Mouse (Mus musculus): Measurements from ENCODE around the gene Exoc6b. TPM values are rescaled to one million over a fixed set of nuclear protein-coding genes. Genes with fewer than 3 reads are reported as not detected.

The Exoc6b gene
- polyA plus RNA-seq, 1 experiment from 2014 or later = 52.7 TPM

GRCm38 (mm10) chr6:84963044-84963443, 106.3 kb downstream of the Exoc6b start:
- Histone ChIP-seq H3K9me3 (no peaks in the 10 kb centered on the region), H3K27me3 (no peaks in the 10 kb centered on the region), H3K4me3 (no peak overlapping the region), H3K9ac (replicated peaks) (no peak overlapping the region), H3K27ac (replicated peaks) (no peak overlapping the region), H3K4me1 (peaks cover 6% of the 10 kb centered on the region; the same call in 1 of the 2 replicates), H3K36me3 (no peaks in the 10 kb centered on the region), H3K4me2 (replicated peaks) (no peak overlapping the region)
- WGBS = 49% methylated on average over 1 of the region's 1 CpGs
- no peak for ATAC-seq (replicated peaks)

- Histone ChIP-seq H3K4me3 (no peak overlapping the region), H3K4me1 (peaks cover 6% of the 10 kb centered on the region; the same call in 1 of the 2 replicates), H3K4me2 (replicated peaks) (no peak overlapping the region), H3K9ac (replicated peaks) (no peak overlapping the region), H3K27me3 (no peaks in the 10 kb centered on the region), H3K27ac (replicated peaks) (no peak overlapping the region), H3K9me3 (no peaks in the 10 kb centered on the region), H3K36me3 (no peaks in the 10 kb centered on the region)
- no peak for ATAC-seq (replicated peaks)
- 91% methylated on average over 3 of the region's 3 CpGs for WGBS
Observed at GRCm38 (mm10) chr6:84961763-84962162, 107.5 kb downstream of the Exoc6b start.

GRCm38 (mm10) chr6:84959520-84959919, 109.8 kb downstream of the Exoc6b start:
- Histone ChIP-seq H3K27me3 (no peaks in the 10 kb centered on the region), H3K27ac (replicated peaks) (no peak overlapping the region), H3K4me2 (replicated peaks) (no peak overlapping the region), H3K36me3 (no peaks in the 10 kb centered on the region), H3K4me3 (no peak overlapping the region), H3K9me3 (no peaks in the 10 kb centered on the region), H3K9ac (replicated peaks) (no peak overlapping the region), H3K4me1 (peaks cover 6% of the 10 kb centered on the region; the same call in 1 of the 2 replicates)
- no peak for ATAC-seq (replicated peaks)
- 80% methylated on average over 2 of the region's 2 CpGs for WGBS

- no peaks in the 10 kb centered on the region for H3K36me3 ChIP-seq
- peaks cover 4% of the 10 kb centered on the region for H3K4me1 ChIP-seq
- H3K9ac ChIP-seq (replicated peaks) = no peak overlapping the region
- ATAC-seq (replicated peaks) = no peak
- WGBS = 82% methylated on average over 1 of the region's 1 CpGs
- no peak overlapping the region for H3K4me2 ChIP-seq (replicated peaks)
- H3K9me3 ChIP-seq = no peaks in the 10 kb centered on the region
- no peaks in the 10 kb centered on the region for H3K27me3 ChIP-seq
- H3K4me3 ChIP-seq = no peak overlapping the region
- no peak overlapping the region for H3K27ac ChIP-seq (replicated peaks)
Observed at GRCm38 (mm10) chr6:84951621-84952020, 117.7 kb downstream of the Exoc6b start.

GRCm38 (mm10) chr6:84946569-84946968, 122.7 kb downstream of the Exoc6b start:
- peaks cover 5% of the 10 kb centered on the region for H3K4me1 ChIP-seq
- no peaks in the 10 kb centered on the region for H3K27me3 ChIP-seq
- 16% methylated on average over 3 of the region's 3 CpGs for WGBS
- H3K4me2 ChIP-seq (replicated peaks) = no peak overlapping the region
- H3K9ac ChIP-seq (replicated peaks) = no peak overlapping the region
- ATAC-seq (replicated peaks) = peak; percentile 71
- no peaks in the 10 kb centered on the region for H3K9me3 ChIP-seq
- no peak overlapping the region for H3K4me3 ChIP-seq
- peak overlapping the region; percentile 75 for H3K27ac ChIP-seq (replicated peaks)
- no peaks in the 10 kb centered on the region for H3K36me3 ChIP-seq

GRCm38 (mm10) chr6:84946106-84946505, 123.2 kb downstream of the Exoc6b start:
- no peak for ATAC-seq (replicated peaks)
- no peaks in the 10 kb centered on the region for H3K9me3 ChIP-seq
- no peak overlapping the region for H3K9ac ChIP-seq (replicated peaks)
- H3K4me3 ChIP-seq = no peak overlapping the region
- no peaks in the 10 kb centered on the region for H3K36me3 ChIP-seq
- 0 out of 2 replicates have a peak overlapping the region, but pooled peaks have one; percentile 27 for H3K27ac ChIP-seq (replicated peaks)
- 46% methylated on average over 2 of the region's 2 CpGs for WGBS
- no peaks in the 10 kb centered on the region for H3K27me3 ChIP-seq
- H3K4me2 ChIP-seq (replicated peaks) = no peak overlapping the region
- peaks cover 5% of the 10 kb centered on the region for H3K4me1 ChIP-seq

GRCm38 (mm10) chr6:84932953-84933921, 136.1 kb downstream of the Exoc6b start:
- Histone ChIP-seq H3K27me3 (no peaks in the 10 kb centered on the region), H3K9me3 (no peaks in the 10 kb centered on the region), H3K27ac (replicated peaks) (no peak overlapping the region), H3K4me3 (no peak overlapping the region), H3K36me3 (no peaks in the 10 kb centered on the region), H3K4me1 (no peaks in the 10 kb centered on the region), H3K9ac (replicated peaks) (no peak overlapping the region), H3K4me2 (replicated peaks) (no peak overlapping the region)
- no peak for ATAC-seq (replicated peaks)
- 68% methylated on average over 11 of the region's 11 CpGs for WGBS

GRCm38 (mm10) chr6:84931051-84931450, 138.3 kb downstream of the Exoc6b start:
- no peak overlapping the region for H3K4me3 ChIP-seq
- ATAC-seq (replicated peaks) = 0 out of 2 replicates have a peak, but pooled peaks have one; percentile 51
- no peaks in the 10 kb centered on the region for H3K36me3 ChIP-seq
- no peak overlapping the region for H3K4me2 ChIP-seq (replicated peaks)
- no peaks in the 10 kb centered on the region for H3K4me1 ChIP-seq
- H3K9ac ChIP-seq (replicated peaks) = no peak overlapping the region
- no peaks in the 10 kb centered on the region for H3K9me3 ChIP-seq
- no peaks in the 10 kb centered on the region for H3K27me3 ChIP-seq
- no peak overlapping the region for H3K27ac ChIP-seq (replicated peaks)
- 33% methylated on average over 1 of the region's 1 CpGs for WGBS

- H3K4me2 ChIP-seq (replicated peaks) = no peak overlapping the region
- no peak overlapping the region for H3K4me3 ChIP-seq
- WGBS = 65% methylated on average over 3 of the region's 3 CpGs
- ATAC-seq (replicated peaks) = no peak
- H3K4me1 ChIP-seq = peaks cover 14% of the 10 kb centered on the region
- H3K27ac ChIP-seq (replicated peaks) = no peak overlapping the region
- H3K36me3 ChIP-seq = no peaks in the 10 kb centered on the region
- H3K9me3 ChIP-seq = no peaks in the 10 kb centered on the region
- H3K9ac ChIP-seq (replicated peaks) = no peak overlapping the region
- no peaks in the 10 kb centered on the region for H3K27me3 ChIP-seq
Observed at GRCm38 (mm10) chr6:84926066-84926465, 143.2 kb downstream of the Exoc6b start.

- H3K4me2 ChIP-seq (replicated peaks) = peak overlapping the region; percentile 20; the same call in 1 of the 2 replicates
- peaks cover 14% of the 10 kb centered on the region for H3K4me1 ChIP-seq
- H3K9ac ChIP-seq (replicated peaks) = no peak overlapping the region
- no peak overlapping the region for H3K4me3 ChIP-seq
- no peak for ATAC-seq (replicated peaks)
- WGBS = 20% methylated on average over 12 of the region's 12 CpGs
- peak overlapping the region; percentile 56 for H3K27ac ChIP-seq (replicated peaks)
- no peaks in the 10 kb centered on the region for H3K36me3 ChIP-seq
- no peaks in the 10 kb centered on the region for H3K27me3 ChIP-seq
- no peaks in the 10 kb centered on the region for H3K9me3 ChIP-seq
Observed at GRCm38 (mm10) chr6:84923760-84924221, 145.5 kb downstream of the Exoc6b start.

GRCm38 (mm10) chr6:84916291-84916690, 153.0 kb downstream of the Exoc6b start:
- 27% methylated on average over 2 of the region's 2 CpGs for WGBS
- no peak for ATAC-seq (replicated peaks)
- Histone ChIP-seq H3K36me3 (no peaks in the 10 kb centered on the region), H3K9ac (replicated peaks) (no peak overlapping the region), H3K4me1 (no peaks in the 10 kb centered on the region), H3K27me3 (no peaks in the 10 kb centered on the region), H3K4me3 (no peak overlapping the region), H3K9me3 (no peaks in the 10 kb centered on the region), H3K4me2 (replicated peaks) (no peak overlapping the region), H3K27ac (replicated peaks) (no peak overlapping the region)

GRCm38 (mm10) chr6:84912434-84912833, 156.9 kb downstream of the Exoc6b start:
- no peak overlapping the region for H3K4me3 ChIP-seq

More at GRCm38 (mm10) chr6:84912434-84912833, 156.9 kb downstream of the Exoc6b start:
- Histone ChIP-seq H3K36me3 (no peaks in the 10 kb centered on the region), H3K4me2 (replicated peaks) (no peak overlapping the region), H3K27me3 (no peaks in the 10 kb centered on the region), H3K4me1 (no peaks in the 10 kb centered on the region), H3K27ac (replicated peaks) (no peak overlapping the region), H3K9me3 (no peaks in the 10 kb centered on the region), H3K9ac (replicated peaks) (no peak overlapping the region)
- ATAC-seq (replicated peaks) = no peak
- WGBS = 7% methylated on average over 2 of the region's 2 CpGs
